Mouse (Mus musculus) c-Kit-positive CD71-positive TER-119-negative erythroid progenitor cells, embryonic 14.5 days (primary cell): Measurements from ENCODE around the gene Nmnat2.
A peak's percentile ranks its signal among the peaks of the same experiment; 100 is the strongest.

ENCODE experiments used
- DNase-seq: peaks from one replicate; pipeline ENCODE4 v3.0.0-alpha.2; 2013; ENCODE audit warnings: low read depth

The Nmnat2 gene

DNA sequence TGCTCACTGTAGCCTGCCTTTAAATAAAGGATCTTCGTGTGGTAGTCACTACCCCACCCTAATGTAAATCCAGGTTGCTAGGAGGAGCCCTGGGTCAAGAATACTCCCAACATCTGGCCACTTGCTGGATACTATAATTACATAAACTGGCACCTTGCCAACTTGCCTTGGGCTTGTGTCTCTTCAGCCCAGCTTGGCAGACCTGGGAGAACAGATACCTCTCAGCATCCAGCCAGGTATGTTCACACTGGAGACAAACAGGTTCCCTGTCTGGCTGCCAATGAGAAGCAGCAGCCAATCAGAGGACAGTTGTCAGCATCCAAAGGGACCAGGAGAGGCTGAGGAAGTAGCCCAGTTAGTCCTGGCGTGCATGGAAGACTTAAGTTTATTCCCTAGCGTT lies 64.8 kb downstream of the Nmnat2 start:
- DNase-seq = no peak

DNA sequence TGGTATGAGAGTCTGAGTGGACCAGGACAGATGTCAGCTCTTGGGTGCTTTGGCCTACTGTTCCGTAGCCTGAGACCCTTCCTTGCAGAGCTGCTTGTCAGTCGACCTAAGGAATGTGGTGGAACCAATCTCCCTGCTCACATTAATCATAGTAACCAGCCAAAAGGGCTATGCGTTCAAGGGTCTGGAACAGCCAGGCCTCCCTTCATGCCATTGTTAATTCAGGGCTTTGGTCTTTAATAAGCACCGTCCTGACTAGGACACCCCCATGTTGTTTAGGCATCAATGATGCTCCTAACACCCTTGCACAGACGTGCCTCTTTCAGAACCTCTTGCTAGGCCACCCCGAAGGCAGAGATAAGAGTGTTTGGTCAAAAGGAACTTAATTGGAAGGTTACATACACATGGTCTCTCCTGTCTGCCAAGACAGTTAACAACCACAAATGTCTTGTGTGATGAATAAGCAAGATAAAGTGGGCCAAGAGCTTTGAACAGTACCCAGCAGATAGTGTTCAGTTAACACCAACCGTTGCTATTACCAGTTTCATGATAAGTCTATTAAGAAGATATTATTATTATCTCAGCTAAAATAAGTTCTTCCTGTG lies 66.3 kb downstream of the Nmnat2 start:
- DNase-seq = peak; percentile 16

DNA sequence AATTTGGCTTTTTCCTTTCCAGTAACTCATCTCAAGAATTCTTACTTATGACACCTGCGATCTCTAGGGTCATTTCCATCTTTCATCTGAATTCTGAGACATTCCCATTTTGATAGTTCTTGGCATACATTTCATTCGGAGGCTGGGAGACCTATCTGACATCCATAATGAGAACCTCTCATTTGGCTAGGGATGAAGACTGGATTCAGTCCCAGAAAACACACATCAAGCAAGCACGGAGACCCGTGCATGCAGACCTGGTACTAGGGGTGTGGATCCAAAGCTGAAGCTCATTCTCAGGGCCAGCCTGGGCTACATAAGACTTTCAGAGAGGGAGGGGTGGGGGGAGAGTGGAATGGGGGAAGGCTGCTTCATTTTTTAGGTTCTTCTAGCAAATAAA lies 68.2 kb downstream of the Nmnat2 start:
- no peak for DNase-seq

DNA sequence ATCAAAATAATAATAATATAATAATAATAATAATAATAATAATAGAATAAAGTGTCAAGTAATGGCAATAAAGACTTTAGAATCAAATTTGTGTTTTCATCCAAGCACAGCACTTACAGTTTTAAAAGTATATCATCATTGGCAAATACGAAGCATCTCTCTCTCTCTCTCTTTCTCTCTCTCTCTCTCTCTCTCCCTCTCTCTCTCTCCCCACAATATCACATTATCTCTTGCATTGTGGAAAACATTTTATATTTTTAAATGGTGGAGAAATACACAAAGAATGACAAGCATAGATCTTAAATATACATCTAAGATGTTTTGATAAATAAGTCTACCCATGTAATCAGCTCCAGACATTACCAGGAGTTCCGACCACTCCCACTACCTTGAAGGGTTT lies 69.1 kb downstream of the Nmnat2 start:
- no peak for DNase-seq

DNA sequence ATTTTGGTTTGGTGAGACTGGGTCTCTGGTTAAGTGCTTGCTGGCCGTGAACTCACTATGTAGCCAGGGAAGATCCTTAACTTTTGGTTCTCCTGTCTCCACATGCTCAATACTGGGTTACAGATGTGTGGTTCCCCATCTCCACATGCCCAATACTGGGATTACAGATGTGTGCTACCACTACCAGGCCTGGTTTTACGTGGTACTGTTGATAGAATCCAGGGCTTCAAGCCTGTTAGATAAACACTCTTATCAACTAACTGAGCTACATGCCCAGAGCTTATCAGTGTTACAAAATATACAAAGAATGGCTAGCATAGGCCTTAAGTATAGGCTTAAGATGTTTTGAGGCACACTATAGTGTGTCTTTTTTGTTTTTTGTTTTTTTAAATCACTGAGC lies 69.7 kb downstream of the Nmnat2 start:
- DNase-seq = no peak

DNA sequence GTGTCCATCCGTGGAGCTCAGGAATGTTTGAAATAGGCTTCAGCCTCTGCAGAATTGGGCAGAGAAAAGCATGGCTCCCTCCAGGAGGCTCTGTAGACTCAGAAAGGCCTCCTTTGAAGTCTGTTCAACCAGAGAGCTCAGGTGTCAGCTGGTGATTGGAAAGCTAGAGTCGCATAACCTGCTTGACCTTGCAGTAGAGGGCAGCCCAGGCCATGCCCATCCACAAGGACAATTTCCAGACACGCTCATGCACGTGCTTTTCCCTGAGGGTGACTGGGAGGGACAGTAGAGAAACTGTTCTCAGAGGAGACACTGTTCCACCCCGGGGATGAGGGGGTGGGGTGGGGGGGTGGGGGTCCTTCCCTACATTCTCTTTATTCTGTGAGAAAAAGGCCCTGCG lies 76.6 kb downstream of the Nmnat2 start:
- DNase-seq = no peak

DNA sequence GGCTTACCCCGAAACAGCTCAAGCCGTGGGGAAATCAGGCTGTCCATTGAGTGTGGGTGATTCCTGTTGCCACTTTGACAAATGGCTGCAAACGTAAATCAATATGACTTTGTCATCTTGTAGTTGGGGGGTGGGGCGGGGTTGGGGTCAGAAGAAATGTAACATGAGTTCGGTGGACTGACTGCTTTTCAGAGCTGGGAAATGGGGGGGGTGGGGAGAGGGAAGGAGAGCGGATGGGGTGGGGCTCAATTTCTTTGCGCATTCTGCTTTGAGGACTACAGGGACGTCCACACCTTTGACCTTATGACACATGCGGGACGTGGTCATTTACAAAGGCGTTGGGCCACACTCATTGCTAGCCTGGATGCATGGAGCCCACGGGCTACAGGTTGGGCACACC lies 77.2 kb downstream of the Nmnat2 start:
- no peak for DNase-seq

DNA sequence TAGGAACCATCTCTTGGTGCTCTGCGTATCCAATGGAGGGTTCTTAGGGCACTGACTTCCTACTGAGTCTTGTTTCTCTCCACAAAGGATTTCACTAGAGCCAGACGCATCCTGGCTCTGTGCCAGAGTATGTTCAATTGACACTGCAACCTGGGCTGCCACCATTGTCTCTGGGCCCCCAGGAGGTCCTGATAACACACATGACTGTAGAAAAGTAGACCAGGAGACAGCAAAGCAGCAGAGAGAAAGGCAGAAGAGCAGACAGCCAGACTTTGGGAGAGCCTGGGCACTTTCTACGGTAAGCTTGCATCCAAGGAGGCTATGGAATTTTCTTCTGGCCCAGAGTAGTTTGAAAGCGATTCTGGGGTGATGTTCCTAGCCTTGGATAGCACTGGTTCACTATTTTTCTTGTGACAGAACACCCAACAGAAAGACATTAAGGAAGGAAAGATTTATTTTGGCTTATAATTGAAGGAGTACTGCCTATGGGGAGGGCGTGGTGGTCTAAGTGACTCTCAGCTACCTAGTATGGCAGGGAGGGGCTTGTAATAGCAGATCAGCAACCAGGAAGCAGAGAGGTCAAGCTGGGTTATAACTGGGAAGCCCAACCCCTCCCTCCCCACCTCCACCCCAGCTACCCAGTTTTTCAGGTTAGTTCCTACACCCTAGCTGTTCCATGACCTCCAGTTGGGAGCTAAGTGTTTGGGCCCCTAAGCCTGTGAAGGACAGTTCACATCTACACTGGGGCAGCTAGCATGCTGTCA lies 78.5 kb downstream of the Nmnat2 start:
- DNase-seq = no peak

DNA sequence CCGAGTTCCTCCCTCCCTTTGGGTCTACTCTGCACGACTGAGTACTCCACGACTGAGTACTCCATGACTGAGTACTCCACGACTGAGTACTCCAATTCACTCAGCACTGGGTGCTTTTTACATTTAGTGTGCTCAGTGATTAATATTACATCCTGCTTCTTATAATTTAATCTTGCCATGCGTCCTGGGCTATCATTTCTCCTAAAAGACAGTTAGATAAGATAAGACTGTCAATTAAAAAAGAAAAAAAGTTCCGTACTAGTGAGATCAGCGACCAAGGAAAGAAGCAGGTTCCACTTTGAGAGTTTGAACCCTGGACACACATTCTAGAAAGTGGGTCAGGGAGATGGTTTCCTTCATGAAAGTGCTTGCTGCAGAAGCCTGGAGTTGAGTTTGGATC lies 79.3 kb downstream of the Nmnat2 start:
- DNase-seq = no peak

DNA sequence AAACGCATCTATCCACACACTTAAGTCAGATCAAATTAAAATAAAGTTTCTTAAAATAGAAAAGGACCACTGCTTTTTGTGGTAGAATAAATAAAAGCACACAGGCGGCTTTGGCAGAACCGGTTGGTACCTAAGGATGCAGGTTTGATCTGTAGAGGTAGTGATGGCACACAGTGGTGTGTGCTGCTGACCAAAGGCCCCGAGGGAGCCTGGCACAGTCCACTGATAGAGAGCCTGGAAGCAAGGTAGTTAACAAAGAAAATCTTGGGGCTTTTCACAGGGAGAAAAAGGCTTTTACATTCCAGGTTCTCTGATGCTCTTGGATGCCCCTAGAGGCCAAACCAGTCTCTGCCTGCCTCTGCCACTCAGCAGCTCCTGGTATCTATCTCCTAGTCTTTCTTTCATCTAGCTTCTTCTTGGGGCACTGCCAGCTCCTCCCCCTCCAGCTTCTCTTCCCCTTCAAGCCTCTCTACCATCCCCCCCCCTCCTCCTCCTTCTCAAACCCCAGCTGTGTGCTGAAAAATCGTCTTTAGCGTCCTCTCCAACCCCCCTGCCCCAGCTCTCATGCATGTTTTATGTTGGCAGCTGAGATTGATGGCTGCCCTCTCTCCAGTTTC lies 80.6 kb downstream of the Nmnat2 start:
- peak; percentile 29 for DNase-seq

DNA sequence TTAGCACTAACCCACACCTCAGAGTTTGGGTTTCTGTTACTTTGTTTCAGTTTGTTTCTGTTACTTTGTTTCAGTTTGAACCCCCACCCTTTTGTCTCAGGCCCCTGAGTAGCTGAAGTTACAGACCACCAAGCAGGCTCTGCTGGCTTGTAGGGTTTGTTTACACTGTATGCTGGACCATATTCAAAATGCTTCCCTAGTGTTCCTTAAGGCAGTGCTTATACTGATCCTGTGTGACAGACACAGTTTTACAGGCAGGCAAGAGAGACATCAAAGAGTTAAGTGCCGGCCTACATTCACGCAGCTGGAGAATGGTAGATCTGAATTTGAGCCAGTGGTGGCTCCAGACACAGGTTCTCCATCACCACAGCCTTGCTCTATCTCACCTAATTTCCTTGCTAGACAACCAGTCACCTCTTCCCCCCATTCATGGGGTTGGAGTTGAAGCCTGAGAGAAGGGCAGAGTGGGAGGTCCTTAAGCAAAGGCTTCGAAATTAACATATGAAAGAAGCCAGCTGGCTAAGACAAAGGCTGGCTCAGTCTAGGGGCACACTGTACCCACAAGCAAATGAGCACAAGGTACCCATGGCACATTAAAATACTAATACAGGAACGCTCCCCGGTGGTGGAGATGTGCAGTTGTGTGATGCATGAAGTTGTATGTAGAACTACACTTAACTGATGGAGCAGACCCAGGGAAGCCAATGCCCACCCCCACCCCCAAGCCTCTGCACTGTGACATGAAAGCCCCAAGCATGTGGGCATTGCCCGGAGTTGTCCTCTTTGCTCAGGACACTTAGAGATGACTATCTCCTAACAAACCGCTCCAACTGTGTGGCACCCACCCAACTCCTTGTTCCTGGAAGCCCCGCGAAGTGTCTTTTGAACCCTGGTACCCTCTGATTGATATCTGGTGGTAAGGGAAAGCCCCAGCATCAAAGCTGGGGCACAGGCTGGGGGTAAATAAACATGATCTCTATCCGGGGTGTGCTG lies 82.9 kb downstream of the Nmnat2 start:
- DNase-seq = no peak

DNA sequence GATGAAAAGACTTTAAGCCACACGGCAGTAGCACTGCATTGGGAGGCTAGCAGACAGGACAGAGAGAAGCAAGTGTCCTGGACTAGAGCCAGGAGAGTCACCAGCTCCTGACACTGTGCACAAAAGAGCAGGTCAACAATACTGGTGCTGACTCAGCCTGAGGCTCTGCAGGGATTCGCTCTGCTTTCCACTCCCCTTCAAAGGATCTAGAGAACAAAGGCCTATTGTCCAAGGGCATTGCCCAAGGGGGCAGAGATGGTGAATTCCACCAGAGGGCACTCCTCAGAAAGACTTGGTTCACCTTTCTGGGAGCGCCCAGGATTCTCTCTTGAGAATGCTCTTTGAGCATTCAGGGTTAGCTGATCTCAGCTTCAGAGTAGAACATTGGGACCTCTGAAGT lies 85.3 kb downstream of the Nmnat2 start:
- no peak for DNase-seq

DNA sequence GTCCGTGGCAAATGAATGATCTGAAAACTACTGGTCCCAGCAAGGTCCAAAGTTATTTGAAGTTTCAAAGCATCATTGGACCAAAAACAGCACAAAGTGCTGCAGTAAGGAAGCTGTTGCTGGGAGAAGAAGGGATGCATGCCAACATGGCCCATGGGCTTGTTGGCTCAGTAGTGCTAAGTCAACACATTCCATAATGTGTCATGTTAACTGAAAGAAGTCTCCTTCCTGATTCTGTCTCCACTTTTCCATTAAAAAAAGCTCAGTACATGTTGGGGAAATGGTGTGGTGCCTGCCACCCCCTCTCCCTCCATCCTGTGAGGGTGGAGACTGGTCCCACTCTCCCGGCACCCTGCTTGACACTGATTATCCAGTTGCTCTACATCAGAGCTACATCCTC lies 86.3 kb downstream of the Nmnat2 start:
- no peak for DNase-seq

DNA sequence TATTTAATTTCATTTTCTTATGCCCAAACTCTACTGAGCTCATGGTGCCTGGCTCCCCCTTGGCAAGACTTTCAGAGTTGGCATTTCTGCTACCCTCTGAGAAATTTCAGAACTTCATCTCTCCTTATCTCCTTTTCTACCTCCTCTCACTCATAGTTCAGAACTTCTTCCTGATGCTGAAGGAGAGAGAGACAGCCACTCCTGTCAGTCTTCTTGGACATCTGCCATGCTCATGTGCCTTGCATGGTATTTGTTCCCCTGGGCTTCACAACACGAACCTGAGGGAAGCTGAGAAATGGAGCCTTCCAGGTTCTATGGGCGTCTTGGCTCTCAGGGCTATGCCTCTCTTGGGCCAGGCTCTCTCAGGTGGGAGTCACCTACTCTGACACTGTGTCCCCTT lies 87.5 kb downstream of the Nmnat2 start:
- no peak for DNase-seq

DNA sequence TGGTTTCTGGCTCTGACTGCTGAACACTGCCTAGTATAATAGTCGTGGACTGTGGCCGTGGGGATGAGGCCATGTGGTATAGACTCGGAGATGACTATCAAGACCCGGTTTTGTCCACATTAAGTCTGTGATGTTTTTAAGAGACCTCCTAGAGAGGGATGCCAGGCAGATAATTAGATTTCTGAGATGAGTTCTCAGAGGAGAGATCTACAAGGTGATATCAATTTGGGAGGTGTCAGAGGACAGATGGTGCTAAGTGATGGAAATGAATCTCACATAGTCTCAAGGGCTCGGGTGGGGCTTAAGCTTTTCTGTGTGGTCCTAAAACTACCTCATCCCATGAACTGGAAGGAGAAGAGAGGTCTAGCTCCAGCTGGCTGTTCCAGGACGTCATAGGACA lies 88.5 kb downstream of the Nmnat2 start:
- no peak for DNase-seq

DNA sequence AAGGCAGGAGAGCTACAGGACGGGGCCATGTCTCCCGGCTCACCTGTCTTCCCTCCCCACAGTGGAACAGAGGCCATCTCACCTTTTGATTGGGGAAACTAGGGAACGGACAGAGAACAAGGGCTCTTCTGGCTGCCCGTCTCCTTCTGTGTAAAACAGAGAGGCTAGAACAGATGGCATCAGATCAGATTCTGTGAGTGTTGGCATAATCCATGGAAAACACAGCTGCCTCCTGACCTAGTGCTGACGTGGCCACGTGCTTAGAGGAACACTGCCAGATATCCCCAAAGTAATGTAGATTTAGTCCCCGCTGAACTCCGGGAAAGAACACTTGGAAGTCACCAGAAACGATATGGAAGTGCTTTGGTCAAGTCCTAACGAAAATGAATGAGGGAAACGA lies 90.6 kb downstream of the Nmnat2 start:
- no peak for DNase-seq

DNA sequence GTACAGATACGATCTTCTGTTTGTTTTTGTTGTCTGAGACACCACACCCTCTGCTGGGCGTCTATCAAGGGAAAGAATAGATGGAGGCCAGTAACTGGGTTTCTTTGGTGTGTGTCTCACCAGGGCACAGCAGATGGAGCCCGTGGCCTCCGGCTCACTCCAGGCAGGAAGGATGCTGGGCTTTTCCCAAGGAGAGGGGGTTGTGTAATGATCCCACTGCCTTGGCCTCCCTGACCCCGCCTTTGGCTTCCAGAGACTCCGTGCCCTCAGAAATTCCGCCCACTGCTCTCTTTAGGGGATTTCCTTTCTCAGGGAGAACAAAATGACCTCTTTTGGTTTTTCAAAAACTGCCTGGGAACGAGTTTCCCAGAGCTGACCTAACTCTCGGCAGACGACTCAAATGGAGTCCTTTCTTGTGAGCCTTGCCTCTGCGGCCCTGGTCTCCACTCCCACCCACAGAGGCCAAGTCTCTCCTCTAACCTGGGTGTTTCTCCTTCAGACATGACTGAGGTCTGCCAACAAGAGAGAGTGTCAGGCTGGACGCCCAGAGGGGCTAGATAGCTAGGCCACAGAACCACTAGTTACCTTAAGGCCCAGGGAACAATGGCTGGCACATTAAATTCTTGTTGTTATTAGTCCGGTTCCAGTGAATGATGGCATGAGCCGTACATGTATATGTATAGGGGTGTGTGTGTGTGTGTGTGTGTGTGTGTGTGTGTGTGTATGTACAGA lies 93.5 kb downstream of the Nmnat2 start:
- no peak for DNase-seq

DNA sequence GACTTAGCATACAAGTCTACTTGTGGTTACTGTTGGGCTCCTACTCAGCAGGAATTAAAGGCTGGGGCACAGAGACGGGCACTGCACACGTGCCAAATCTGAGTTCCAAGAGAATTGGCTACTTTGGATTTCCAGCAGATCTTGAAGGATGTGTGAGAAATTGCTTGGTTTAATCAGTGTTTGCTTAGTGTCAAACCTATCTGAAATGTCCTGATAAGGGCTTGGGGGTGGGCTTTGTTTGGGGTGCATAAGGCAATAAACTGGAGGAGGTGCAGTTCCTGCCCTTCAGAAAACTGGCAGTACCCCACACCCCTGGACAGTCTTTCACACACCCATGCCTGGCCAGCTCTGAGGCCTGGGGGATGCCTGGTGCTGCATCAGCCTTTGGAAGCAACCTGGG lies 94.7 kb downstream of the Nmnat2 start:
- no peak for DNase-seq

DNA sequence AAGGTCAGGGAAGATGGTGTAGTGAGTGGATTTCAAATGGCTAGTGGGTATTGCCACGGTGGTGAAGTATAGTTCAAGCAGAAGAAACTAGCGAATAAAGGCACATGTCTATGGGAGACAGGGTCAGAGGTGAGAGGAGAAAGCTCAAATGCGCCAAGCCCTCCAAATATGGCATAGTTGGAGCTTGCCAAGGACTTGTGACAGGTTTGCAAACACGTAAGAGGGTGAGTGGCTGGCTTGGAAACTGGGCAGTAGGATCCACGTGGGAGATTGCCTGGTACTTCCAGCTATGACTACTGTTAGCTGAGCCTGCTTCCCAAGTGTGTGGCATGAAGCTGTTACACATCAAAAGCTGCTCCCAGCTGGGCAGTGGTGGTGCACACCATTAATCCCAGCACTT lies 96.7 kb downstream of the Nmnat2 start:
- no peak for DNase-seq

DNA sequence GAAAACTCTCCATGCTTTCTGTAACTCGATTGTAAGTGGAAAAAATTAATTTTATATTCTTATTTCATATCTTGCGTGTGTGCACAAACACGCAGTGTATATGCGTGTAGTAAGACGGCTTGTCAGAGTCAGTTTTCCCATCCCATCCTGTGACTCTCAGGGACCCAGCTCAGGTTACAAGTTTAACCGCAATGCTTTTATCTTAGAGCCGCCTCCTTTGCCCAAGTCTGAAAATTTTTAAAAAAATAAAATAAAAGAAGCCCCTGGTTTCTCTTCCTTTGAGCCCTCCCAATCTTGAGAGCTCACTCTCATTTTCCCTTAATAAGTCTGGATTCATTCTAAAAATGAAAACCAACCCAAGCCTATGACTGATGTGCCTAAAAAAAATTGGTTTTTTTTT lies 98.8 kb downstream of the Nmnat2 start:
- DNase-seq = no peak

DNA sequence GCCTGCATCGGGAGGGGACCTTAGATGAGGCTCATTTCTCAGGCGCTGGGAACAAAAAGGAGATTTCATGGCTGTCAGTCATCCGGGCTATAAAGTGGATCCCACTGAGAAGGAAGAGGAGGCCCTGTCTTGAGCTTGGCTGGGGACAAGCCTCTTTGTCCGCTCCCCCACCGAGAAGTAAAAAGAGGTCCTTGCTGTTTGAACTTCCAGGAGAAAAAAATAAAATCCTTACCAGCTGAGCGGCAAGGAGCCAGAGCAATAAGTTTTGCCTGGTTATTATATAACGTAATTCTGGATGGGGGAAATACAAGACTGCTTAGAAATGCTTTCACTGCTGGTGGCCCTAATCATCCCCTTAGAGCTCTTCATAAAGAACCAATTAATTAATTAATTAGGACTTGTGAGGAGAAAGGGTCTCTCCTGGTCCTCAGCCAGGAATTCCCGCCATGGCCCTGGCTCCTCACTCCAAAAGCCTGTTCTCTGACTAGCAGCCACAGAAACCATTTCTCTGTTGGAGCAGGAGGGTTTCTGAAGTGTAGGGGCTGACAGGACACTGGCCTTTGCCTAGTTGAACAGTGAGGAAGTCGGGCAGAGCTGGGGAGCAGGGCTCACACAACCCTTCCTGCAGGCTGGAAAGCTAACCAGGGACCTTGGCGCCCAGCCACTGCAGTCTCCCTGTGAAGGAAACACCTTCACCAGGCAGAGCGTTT lies 99.5 kb downstream of the Nmnat2 start:
- no peak for DNase-seq
